Comparison of ENCODE assay signal across 10 mouse cellular contexts in genomic region chr2:152427493-152427892, GRCm38 (mm10). TPM values are rescaled to one million over a fixed set of nuclear protein-coding genes. Genes with fewer than 3 reads are reported as not detected.
DNase-seq lines count a peak whose midpoint lies in the region; ATAC-seq lines count a peak whose summit lies in the region.
"Had no signal": no experiment of that assay in that cellular context is flagged by ENCODE, and none has a peak within 500 bp of the region (broad histone marks: within the 10 kb centered on the region; RNA-seq: fewer than 3 reads in every experiment).

No protein-coding gene starts in this region.

- H3K36me3 ChIP-seq in lung, embryonic 16.5 days (ENCODE audit: control insufficient read depth, insufficient read depth, low read length), result no peaks in the 10 kb centered on the region
- H3K36me3 ChIP-seq in stomach, embryonic 14.5 days (ENCODE audit: control insufficient read depth, insufficient read depth, low read length), result no peaks in the 10 kb centered on the region

- H3K9me3 ChIP-seq in lung, embryonic 16.5 days (ENCODE audit: control insufficient read depth, low read length), result no peaks in the 10 kb centered on the region
- H3K9me3 ChIP-seq in stomach, embryonic 14.5 days (ENCODE audit: control insufficient read depth, low read depth, low read length), result no peaks in the 10 kb centered on the region

- peak; percentile 59 for DNase-seq in adrenal gland, postnatal 10 days
- DNase-seq in adrenal gland, postnatal 25 days, result no peak
- DNase-seq in lung, postnatal 4 days, result no peak
- DNase-seq in kidney, postnatal 14 days, result peak; percentile 25
- DNase-seq in layer of hippocampus, postnatal 36 days, result no peak
- DNase-seq in spleen, postnatal 36 days (ENCODE audit: low spot score in 2 of 2), result no peak

- peaks cover 8% of the 10 kb centered on the region for H3K4me1 ChIP-seq in lung, embryonic 16.5 days (replicated peaks; ENCODE audit: control insufficient read depth, insufficient read depth, low read length)
- peaks cover 6% of the 10 kb centered on the region; the same call in 1 of the 2 replicates for H3K4me1 ChIP-seq in stomach, embryonic 14.5 days (ENCODE audit: control insufficient read depth, insufficient read depth, low read length)

- H3K9ac ChIP-seq in lung, embryonic 16.5 days (ENCODE audit: low read length), result no peak overlapping the region
- no peak overlapping the region for H3K9ac ChIP-seq in stomach, embryonic 14.5 days (replicated peaks; ENCODE audit: low read depth, low read length)

- H3K4me2 ChIP-seq in lung, embryonic 16.5 days (ENCODE audit: low read depth, low read length), result peak overlapping the region; percentile 34
- peak overlapping the region; percentile 31 for H3K4me2 ChIP-seq in stomach, embryonic 14.5 days (replicated peaks; ENCODE audit: low read depth, low read length)

- ATAC-seq in lung, embryonic 16.5 days (ENCODE audit: low read depth), result peak; percentile 43; the same call in 1 of the 2 replicates
- ATAC-seq in stomach, embryonic 14.5 days (ENCODE audit: insufficient number of reproducible peaks, insufficient read depth, low FRiP score, low read depth), result no peak

- 4% methylated on average over 12 of the region's 12 CpGs for WGBS in lung, embryonic 16.5 days
- WGBS in stomach, embryonic 14.5 days, result 5% methylated on average over 12 of the region's 12 CpGs

- no peak overlapping the region; the same call in 1 of the 2 replicates for H3K4me3 ChIP-seq in lung, embryonic 16.5 days (ENCODE audit: low read length)
- H3K4me3 ChIP-seq in stomach, embryonic 14.5 days (ENCODE audit: low read depth, low read length), result 0 out of 2 replicates have a peak overlapping the region, but pooled peaks have one; percentile 5

- H3K27ac ChIP-seq in lung, embryonic 16.5 days (ENCODE audit: low read length), result no peak overlapping the region
- no peak overlapping the region for H3K27ac ChIP-seq in stomach, embryonic 14.5 days (ENCODE audit: low read length)

- no peaks in the 10 kb centered on the region for H3K27me3 ChIP-seq in lung, embryonic 16.5 days (ENCODE audit: control insufficient read depth, insufficient read depth, low read depth, low read length)
- no peaks in the 10 kb centered on the region for H3K27me3 ChIP-seq in stomach, embryonic 14.5 days (ENCODE audit: control insufficient read depth, insufficient read depth, low read length)

RNA-seq across cellular contexts. Expression of gene 6820408C15Rik, which starts 12.1 kb away (rescaled TPM):
- total RNA-seq in adrenal gland, postnatal 10 days (2021), result under 1 TPM; 0.42 to 0.79 TPM
- not detected in 2 replicates for total RNA-seq in adrenal gland, postnatal 25 days (2021)
- polyA plus RNA-seq in lung, embryonic 16.5 days (2015; fragmentation: Nextera tagmentation; extraction: Ambion mirVana), result 8.5 and 10.5 TPM in 2 replicates
- polyA plus RNA-seq in stomach, embryonic 14.5 days (2014; fragmentation: Nextera tagmentation; extraction: Ambion mirVana), result 0.33 and 0.69 TPM in 2 replicates
- total RNA-seq in layer of hippocampus, postnatal 36 days (2021), result 1 to 10 TPM; 2.5 to 2.6 TPM
- total RNA-seq: neutrophil, adult 5-6 weeks had no signal
- polyA plus RNA-seq: large intestine, adult 2 months had no signal

RNA-seq across cellular contexts. Expression of gene Zcchc3, which starts 12.7 kb away (rescaled TPM):
- total RNA-seq in adrenal gland, postnatal 10 days (2021), result 10 to 100 TPM in 1 of 2 experiments, 1 to 10 TPM in 1; 9.4 to 11.1 TPM
- total RNA-seq in adrenal gland, postnatal 25 days (2021), result 7.6 and 8.3 TPM in 2 replicates
- polyA plus RNA-seq in lung, embryonic 16.5 days (2015; fragmentation: Nextera tagmentation; extraction: Ambion mirVana), result 22.2 and 25.9 TPM in 2 replicates
- 41.0 and 43.5 TPM in 2 replicates for polyA plus RNA-seq in stomach, embryonic 14.5 days (2014; fragmentation: Nextera tagmentation; extraction: Ambion mirVana)
- 10 to 100 TPM in 1 of 2 experiments, 1 to 10 TPM in 1; 9.3 to 10.0 TPM for total RNA-seq in layer of hippocampus, postnatal 36 days (2021)

RNA-seq across cellular contexts. Expression of gene Sox12, which starts 29.6 kb away (rescaled TPM):
- 10 to 100 TPM; 15.7 to 22.7 TPM for total RNA-seq in adrenal gland, postnatal 10 days (2021)
- total RNA-seq in adrenal gland, postnatal 25 days (2021), result 17.0 and 22.8 TPM in 2 replicates
- 7.4 and 8.1 TPM in 2 replicates for polyA plus RNA-seq in lung, embryonic 16.5 days (2015; fragmentation: Nextera tagmentation; extraction: Ambion mirVana)
- 13.6 and 15.7 TPM in 2 replicates for polyA plus RNA-seq in stomach, embryonic 14.5 days (2014; fragmentation: Nextera tagmentation; extraction: Ambion mirVana)
- total RNA-seq in layer of hippocampus, postnatal 36 days (2021), result 10 to 100 TPM; 15.5 to 15.7 TPM

RNA-seq across cellular contexts. Expression of gene Defb23, which starts 36.9 kb away (rescaled TPM):
- total RNA-seq in adrenal gland, postnatal 10 days (2021), result not detected
- not detected in 2 replicates for total RNA-seq in adrenal gland, postnatal 25 days (2021)
- polyA plus RNA-seq in lung, embryonic 16.5 days (2015; fragmentation: Nextera tagmentation; extraction: Ambion mirVana), result not detected in 2 replicates
- polyA plus RNA-seq in stomach, embryonic 14.5 days (2014; fragmentation: Nextera tagmentation; extraction: Ambion mirVana), result not detected in 2 replicates
- not detected for total RNA-seq in layer of hippocampus, postnatal 36 days (2021)
- total RNA-seq: neutrophil, adult 5-6 weeks had no signal
- polyA plus RNA-seq: large intestine, adult 2 months had no signal

RNA-seq across cellular contexts. Expression of gene Defb20, which starts 49.4 kb away (rescaled TPM):
- not detected for total RNA-seq in adrenal gland, postnatal 10 days (2021)
- total RNA-seq in adrenal gland, postnatal 25 days (2021), result not detected in 2 replicates
- not detected in 2 replicates for polyA plus RNA-seq in lung, embryonic 16.5 days (2015; fragmentation: Nextera tagmentation; extraction: Ambion mirVana)
- not detected in 2 replicates for polyA plus RNA-seq in stomach, embryonic 14.5 days (2014; fragmentation: Nextera tagmentation; extraction: Ambion mirVana)
- total RNA-seq in layer of hippocampus, postnatal 36 days (2021), result not detected
- total RNA-seq: neutrophil, adult 5-6 weeks had no signal

Comparison
In these comparisons a context has a peak if more than half of its experiments do, and no peak if none do; other contexts are left out.
1. DNase-seq: peak in adrenal gland, postnatal 10 days (single experiment) and kidney, postnatal 14 days (single experiment); none in adrenal gland, postnatal 25 days (single experiment), lung, postnatal 4 days (0 of 2), layer of hippocampus, postnatal 36 days (0 of 2) and spleen, postnatal 36 days (0 of 2).